Mouse (Mus musculus): ENCODE measurements around the gene Olfr943.

DNA sequence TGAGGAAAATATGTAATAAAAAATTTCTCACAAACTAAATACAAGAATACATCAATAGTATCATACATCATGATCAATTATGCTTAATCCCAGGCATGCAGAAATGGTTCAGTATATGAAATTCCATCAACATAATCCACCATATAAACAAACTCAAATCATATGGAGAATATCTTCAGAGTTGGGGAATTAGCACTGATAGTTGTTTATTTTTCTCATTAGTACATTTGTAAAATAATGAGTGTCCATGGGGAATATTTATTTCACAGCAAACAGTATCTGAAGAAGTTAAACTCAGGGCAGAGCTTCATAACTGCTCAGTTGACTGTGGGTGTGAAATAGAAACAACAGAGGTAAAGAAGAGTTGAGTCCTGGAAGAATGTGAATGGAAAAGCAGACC, 35.5 kb downstream of the Olfr943 start, which contains the start of gene Olfr944:
- no peak for TF ChIP-seq CTCF (conservative IDR thresholded peaks at IDR 0.05; ENCODE audit: low read length)
- TF ChIP-seq POU5F1 (IDR thresholded peaks at IDR 0.05; ENCODE audit: borderline replicate concordance, low read length): no peak
- no peak for TF ChIP-seq NANOG (IDR thresholded peaks at IDR 0.05; ENCODE audit: borderline replicate concordance, low read length)
